Comparison of ENCODE assay signal across 11 mouse cellular contexts in genomic region chr6:51849561-51849960, GRCm38 (mm10).
DNase-seq lines count a peak whose midpoint lies in the region; ATAC-seq lines count a peak whose summit lies in the region.
"Had no signal": no experiment of that assay in that cellular context is flagged by ENCODE, and none has a peak within 500 bp of the region (broad histone marks: within the 10 kb centered on the region; RNA-seq: fewer than 3 reads in every experiment).

No protein-coding gene starts in this region.

- H3K9ac ChIP-seq in hindbrain, embryonic 15.5 days: peak overlapping the region; percentile 35
- no peak overlapping the region for H3K9ac ChIP-seq in heart, embryonic 11.5 days (ENCODE audit: low read depth, low read length)
- H3K9ac ChIP-seq: lung, embryonic 14.5 days had no signal

- peak overlapping the region; percentile 36 for H3K4me2 ChIP-seq in hindbrain, embryonic 15.5 days
- no peak overlapping the region for H3K4me2 ChIP-seq in heart, embryonic 11.5 days

- H3K36me3 ChIP-seq in hindbrain, embryonic 15.5 days: no peaks in the 10 kb centered on the region
- no peaks in the 10 kb centered on the region for H3K36me3 ChIP-seq in heart, embryonic 11.5 days (ENCODE audit: control insufficient read depth, insufficient read depth, low read length)
- H3K36me3 ChIP-seq: G1E had no signal

- WGBS in hindbrain, embryonic 15.5 days: 13% methylated on average over 10 of the region's 10 CpGs
- 66% methylated on average over 10 of the region's 10 CpGs for WGBS in heart, embryonic 11.5 days (ENCODE audit: insufficient replicate concordance)

- peak; percentile 80 for ATAC-seq in hindbrain, embryonic 15.5 days (ENCODE audit: low FRiP score, low read depth)
- ATAC-seq in heart, embryonic 11.5 days (replicated peaks; ENCODE audit: insufficient number of reproducible peaks, low FRiP score, low TSS enrichment): no peak

- H3K4me3 ChIP-seq in hindbrain, embryonic 15.5 days: no peak overlapping the region
- no peak overlapping the region for H3K4me3 ChIP-seq in heart, embryonic 11.5 days (ENCODE audit: low read depth, low read length)

- DNase-seq in embryo, embryonic 10 days (ENCODE audit: low spot score): peak; percentile 19
- no peak for DNase-seq in embryo, embryonic 9.5 days (ENCODE audit: extremely low spot score)
- DNase-seq in right cerebral cortex, postnatal 10 days (ENCODE audit: low spot score in 2 of 2): peak; percentile 57 to 65
- DNase-seq in right cerebral cortex, postnatal 36 days (ENCODE audit: low spot score in 2 of 2): no peak
- peak; percentile 44 for DNase-seq in right cerebral cortex, postnatal 25 days
- no peak for DNase-seq in gastrocnemius, adult 8-10 months (ENCODE audit: low spot score in 2 of 2)
- DNase-seq: gastrocnemius, postnatal 10 days; lung, embryonic 14.5 days had no signal

- H3K9me3 ChIP-seq in hindbrain, embryonic 15.5 days: no peaks in the 10 kb centered on the region
- H3K9me3 ChIP-seq in heart, embryonic 11.5 days (replicated peaks; ENCODE audit: control insufficient read depth, low read length): no peaks in the 10 kb centered on the region
- H3K9me3 ChIP-seq: G1E had no signal

- H3K27me3 ChIP-seq in hindbrain, embryonic 15.5 days: no peaks in the 10 kb centered on the region
- no peaks in the 10 kb centered on the region for H3K27me3 ChIP-seq in heart, embryonic 11.5 days (ENCODE audit: control insufficient read depth, insufficient read depth, low read length)

- H3K4me1 ChIP-seq in hindbrain, embryonic 15.5 days (replicated peaks): peaks cover 71% of the 10 kb centered on the region
- peaks cover 14% of the 10 kb centered on the region for H3K4me1 ChIP-seq in heart, embryonic 11.5 days (ENCODE audit: control insufficient read depth, insufficient read depth, low read length)

- H3K27ac ChIP-seq in hindbrain, embryonic 15.5 days (replicated peaks): peak overlapping the region; percentile 96
- no peak overlapping the region for H3K27ac ChIP-seq in heart, embryonic 11.5 days (ENCODE audit: low read depth, low read length)

Comparison
In these comparisons a context has a peak if more than half of its experiments do, and no peak if none do; other contexts are left out.
1. DNase-seq: peak in embryo, embryonic 10 days (single experiment), right cerebral cortex, postnatal 10 days (2 of 2) and right cerebral cortex, postnatal 25 days (single experiment); none in embryo, embryonic 9.5 days (single experiment), right cerebral cortex, postnatal 36 days (0 of 2) and gastrocnemius, adult 8-10 months (0 of 2).